Mouse (Mus musculus) spleen, embryonic (tissue): ENCODE measurements around the gene Psmb8.

Experiments used
- CTCF ChIA-PET: fragments of 350-600 bp; sonication (Branson Sonifier 250); formaldehyde crosslinking; loops from one replicate; lab custom pipeline; 2022; lab: Charles Lee

Psmb8 gene

GRCm38 (mm10) chr17:34188986-34189385, 8.5 kb upstream of the Psmb8 start:
- CTCF ChIA-PET, result interaction anchor here (0.7 kb wide), 1 partner anchor 157 kb away, joined by 4 read pairs; no protein-coding TSS in a partner anchor

- CTCF ChIA-PET, result interaction anchor here (0.6 kb wide), 1 partner anchor 44 kb away, joined by 3 read pairs; no protein-coding TSS in a partner anchor
Measured at GRCm38 (mm10) chr17:34192852-34193251, 4.7 kb upstream of the Psmb8 start.

- CTCF ChIA-PET, result no interaction called here
Measured at GRCm38 (mm10) chr17:34193468-34193867, 4.1 kb upstream of the Psmb8 start.

- CTCF ChIA-PET, result interaction anchor here (0.9 kb wide), 1 partner anchor 25 kb away, joined by 4 read pairs; no protein-coding TSS in a partner anchor
Measured at GRCm38 (mm10) chr17:34194723-34195122, 2.8 kb upstream of the Psmb8 start.

- CTCF ChIA-PET, result interaction anchor here (0.6 to 1.2 kb wide), 2 partner anchors 10 to 970 kb away, joined by 3 to 8 read pairs; partner anchors contain the start of gene Tap1
Measured at GRCm38 (mm10) chr17:34196491-34196890, 1.0 kb upstream of the Psmb8 start.

- CTCF ChIA-PET, result interaction anchor here (1.0 kb wide), 1 partner anchor 13 kb away, joined by 7 read pairs; no protein-coding TSS in a partner anchor
Measured at GRCm38 (mm10) chr17:34197904-34198520, 491 bp downstream of the Psmb8 start.

GRCm38 (mm10) chr17:34198521-34198912, 996 bp downstream of the Psmb8 start:
- CTCF ChIA-PET, result interaction anchor here (1.0 kb wide), 2 partner anchors 14 to 36 kb away, joined by 7 to 14 read pairs; no protein-coding TSS in a partner anchor

- CTCF ChIA-PET, result interaction anchor here (0.8 to 1.0 kb wide), 3 partner anchors 12 to 96 kb away, joined by 3 to 14 read pairs (median 4); no protein-coding TSS in a partner anchor
Measured at GRCm38 (mm10) chr17:34199050-34199619, 1.6 kb downstream of the Psmb8 start.

GRCm38 (mm10) chr17:34200047-34200446, 2.5 kb downstream of the Psmb8 start:
- CTCF ChIA-PET, result interaction anchor here (0.8 to 1.3 kb wide), 2 partner anchors 11 to 14 kb away, joined by 3 read pairs; no protein-coding TSS in a partner anchor

GRCm38 (mm10) chr17:34200772-34201505, 3.4 kb downstream of the Psmb8 start:
- CTCF ChIA-PET, result interaction anchor here (0.8 to 1.3 kb wide), 3 partner anchors 15 to 125 kb away, joined by 3 read pairs; no protein-coding TSS in a partner anchor

- CTCF ChIA-PET, result interaction anchor here (1.0 to 1.3 kb wide), 2 partner anchors 15 to 125 kb away, joined by 3 read pairs; no protein-coding TSS in a partner anchor
Measured at GRCm38 (mm10) chr17:34201506-34202055, 4.1 kb downstream of the Psmb8 start.

GRCm38 (mm10) chr17:34202760-34203442, 5.4 kb downstream of the Psmb8 start:
- CTCF ChIA-PET, result interaction anchor here (0.6 kb wide), 1 partner anchor 12 kb away, joined by 7 read pairs; no protein-coding TSS in a partner anchor

- CTCF ChIA-PET, result interaction anchor here (0.6 to 2.2 kb wide), 2 partner anchors 11 to 33 kb away, joined by 7 to 12 read pairs; no protein-coding TSS in a partner anchor
Measured at GRCm38 (mm10) chr17:34203444-34203843, 5.9 kb downstream of the Psmb8 start, which contains the start of gene Tap2. Tap2 (plus strand) TSS chr17:34203527.

- CTCF ChIA-PET, result interaction anchor here (1.0 to 2.2 kb wide), 2 partner anchors 18 to 34 kb away, joined by 3 to 12 read pairs; no protein-coding TSS in a partner anchor
Measured at GRCm38 (mm10) chr17:34204303-34205010, 6.9 kb downstream of the Psmb8 start.

- CTCF ChIA-PET, result interaction anchor here (1.0 to 2.2 kb wide), 2 partner anchors 19 to 35 kb away, joined by 3 to 12 read pairs; no protein-coding TSS in a partner anchor
Measured at GRCm38 (mm10) chr17:34205021-34205745, 7.7 kb downstream of the Psmb8 start.

- CTCF ChIA-PET, result interaction anchor here (2.2 kb wide), 1 partner anchor 36 kb away, joined by 12 read pairs; no protein-coding TSS in a partner anchor
Measured at GRCm38 (mm10) chr17:34205746-34206176, 8.2 kb downstream of the Psmb8 start.

- CTCF ChIA-PET, result interaction anchor here (0.6 to 0.7 kb wide), 2 partner anchors 66 to 108 kb away, joined by 5 to 6 read pairs; no protein-coding TSS in a partner anchor
Measured at GRCm38 (mm10) chr17:34206731-34207130, 9.2 kb downstream of the Psmb8 start.

- CTCF ChIA-PET, result interaction anchor here (0.6 to 0.7 kb wide), 2 partner anchors 66 to 108 kb away, joined by 5 to 6 read pairs; no protein-coding TSS in a partner anchor
Measured at GRCm38 (mm10) chr17:34207456-34207855, 9.9 kb downstream of the Psmb8 start.
